Mouse (Mus musculus): Measurements from ENCODE around the gene Skap1. TPM values are rescaled to one million over a fixed set of nuclear protein-coding genes. Genes with fewer than 3 reads are reported as not detected.

Gene Skap1
- 1.9 TPM in 2 replicates for polyA plus RNA-seq (2021; fragmentation: Nextera tagmentation)
- long read RNA-seq, experiment 1, partial matches to known transcripts = 1 of 5 reads
- long read RNA-seq, experiment 1, other reads (novel, unspliced or antisense) = 4 of 5 reads
- long read RNA-seq, experiment 2, partial matches to known transcripts = 0 of 4 reads
- long read RNA-seq, experiment 2, other reads (novel, unspliced or antisense) = 1 of 4 reads

GRCm38 (mm10) chr11:96463986-96464715, at the start of gene Skap1:
Gene Skap1 (plus strand): TSS chr11:96464593.

GRCm38 (mm10) chr11:96776968-96777962, 312.9 kb downstream of the Skap1 start, which contains the start of gene Snx11:
Gene Snx11 (minus strand): TSS chr11:96777559.

GRCm38 (mm10) chr11:96788871-96789795, 324.7 kb downstream of the Skap1 start, which contains the start of gene Cbx1:
Gene Cbx1 (plus strand): TSS chr11:96789127.

Other genes with a start within 250 kb of the Skap1 start
- gene Hoxb9, start 193.1 kb upstream of the Skap1 start, polyA plus RNA-seq (2021; fragmentation: Nextera tagmentation) = not detected in 2 replicates
- not detected in 2 replicates for gene Hoxb8, start 182.7 kb upstream of the Skap1 start, polyA plus RNA-seq (2021; fragmentation: Nextera tagmentation)
- gene Hoxb7, start 178.0 kb upstream of the Skap1 start, polyA plus RNA-seq (2021; fragmentation: Nextera tagmentation) = not detected in 2 replicates
- not detected in 2 replicates for gene Hoxb6, start 172.1 kb upstream of the Skap1 start, polyA plus RNA-seq (2021; fragmentation: Nextera tagmentation)
- gene Hoxb5, start 161.3 kb upstream of the Skap1 start, polyA plus RNA-seq (2021; fragmentation: Nextera tagmentation) = not detected in 2 replicates
- gene Hoxb4, start 146.3 kb upstream of the Skap1 start, polyA plus RNA-seq (2021; fragmentation: Nextera tagmentation) = not detected in 2 replicates
- gene Hoxb3, start 141.3 kb upstream of the Skap1 start, polyA plus RNA-seq (2021; fragmentation: Nextera tagmentation) = not detected in 2 replicates
- not detected in 2 replicates for gene Hoxb2, start 114.1 kb upstream of the Skap1 start, polyA plus RNA-seq (2021; fragmentation: Nextera tagmentation)
- not detected in 2 replicates for gene Hoxb1, start 98.8 kb upstream of the Skap1 start, polyA plus RNA-seq (2021; fragmentation: Nextera tagmentation)